Mouse (Mus musculus) hindbrain, embryonic 10.5 days (tissue): ENCODE measurements around the gene Acvr1b. TPM values are rescaled to one million over a fixed set of nuclear protein-coding genes. Genes with fewer than 3 reads are reported as not detected.

Experiments used
- DNase-seq: peaks from one replicate; pipeline ENCODE4 v3.0.0-alpha.2; 2017; ENCODE audit warnings: low spot score
- H3K27ac ChIP-seq: fragments of 300-500 bp; sonication (generic); 2 replicates; pipeline ENCODE4 v1.5.1; 2016; ENCODE audit warnings: mild to moderate bottlenecking, moderate library complexity
- H3K27me3 ChIP-seq: fragments of 300-500 bp; sonication (generic); 2 replicates; pipeline ENCODE4 v1.6.1; 2016; ENCODE audit warnings: mild to moderate bottlenecking; ENCODE audit not compliant: poor library complexity, insufficient read depth, severe bottlenecking
- H3K36me3 ChIP-seq: fragments of 300-500 bp; sonication (generic); 2 replicates; pipeline ENCODE4 v1.6.1; 2016; ENCODE audit warnings: mild to moderate bottlenecking, moderate library complexity
- H3K4me1 ChIP-seq: fragments of 300-500 bp; sonication (generic); replicated peaks from 2 replicates; pipeline ENCODE4 v1.6.1; 2016; ENCODE audit warnings: mild to moderate bottlenecking
- H3K4me3 ChIP-seq: fragments of 300-500 bp; sonication (generic); 2 replicates; pipeline ENCODE4 v1.5.1; 2016; ENCODE audit warnings: mild to moderate bottlenecking, moderate library complexity
- H3K9me3 ChIP-seq: fragments of 300-500 bp; sonication (generic); 2 replicates; pipeline ENCODE4 v1.6.1; 2016; ENCODE audit warnings: mild to moderate bottlenecking, moderate library complexity
- WGBS: fragments of 180-500 bp; shearing (Covaris S2); methylation state at CpG from one replicate; pipeline ENCODE4 v1.1.7; 2016; 5-methylcytosine and 5-hydroxymethylcytosine counted together
- polyA plus RNA-seq: library from polyadenylated mRNA; unstranded; fragments of >200 nt; fragmentation: Nextera tagmentation; extraction: Ambion mirVana; gene quantifications from 2 replicates; pipeline ENCODE4 v1.2.1, GENCODE M21; 2016

The Acvr1b gene
- polyA plus RNA-seq, 1 experiment from 2014 or later = 10.9 TPM

DNA sequence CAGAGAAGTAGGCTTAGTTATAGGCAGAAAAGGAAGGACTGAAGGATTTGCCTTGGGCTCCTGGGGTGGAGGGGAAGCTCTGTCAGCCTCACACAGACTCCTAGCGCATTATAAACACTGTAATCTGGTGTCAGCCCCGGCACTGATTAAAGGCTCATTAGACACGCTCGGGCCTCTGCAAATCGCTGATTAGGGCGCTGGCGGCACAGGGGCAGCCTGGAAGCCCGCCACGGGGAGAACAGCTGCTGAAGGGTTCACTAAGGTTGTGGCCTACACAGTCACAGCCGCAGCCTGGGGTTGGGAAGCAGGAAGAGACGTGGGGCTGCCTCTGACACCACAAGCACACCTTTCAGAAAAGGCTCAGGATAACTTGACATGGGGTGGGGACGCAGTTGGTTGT lies 34.0 kb upstream of the Acvr1b start:
- 18% methylated on average over 12 of the region's 12 CpGs for WGBS
- Histone ChIP-seq H3K27ac (peak overlapping the region; percentile 35; the same call in 1 of the 2 replicates), H3K27me3 (peaks cover 30% of the 10 kb centered on the region), H3K9me3 (no peaks in the 10 kb centered on the region), H3K36me3 (no peaks in the 10 kb centered on the region), H3K4me3 (no peak overlapping the region; the same call in 1 of the 2 replicates), H3K4me1 (peaks cover 60% of the 10 kb centered on the region)
- DNase-seq = no peak

DNA sequence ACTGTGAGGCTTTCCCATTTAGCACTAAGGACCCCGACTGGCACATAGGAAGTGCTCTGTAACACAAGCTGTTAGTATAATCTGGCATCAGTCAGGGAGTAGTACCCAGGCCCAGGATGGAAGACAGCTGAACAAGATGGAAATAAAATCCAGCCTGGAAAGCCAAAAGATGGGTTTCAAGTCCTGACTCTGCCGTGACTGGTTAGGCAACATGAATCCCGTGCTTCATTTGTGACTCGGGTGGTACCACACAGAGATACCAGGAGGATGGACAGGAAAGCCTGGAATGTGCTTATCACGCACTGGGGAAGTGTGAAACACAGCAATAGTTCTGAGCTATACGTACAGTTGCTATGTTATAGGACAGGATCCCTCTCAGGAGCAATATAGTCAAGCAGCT lies 33.3 kb upstream of the Acvr1b start:
- Histone ChIP-seq H3K27ac (0 out of 2 replicates have a peak overlapping the region, but pooled peaks have one; percentile 35), H3K4me3 (no peak overlapping the region), H3K4me1 (peaks cover 60% of the 10 kb centered on the region), H3K9me3 (no peaks in the 10 kb centered on the region), H3K36me3 (no peaks in the 10 kb centered on the region), H3K27me3 (peaks cover 28% of the 10 kb centered on the region)
- WGBS = 64% methylated on average over 6 of the region's 6 CpGs
- DNase-seq = no peak

DNA sequence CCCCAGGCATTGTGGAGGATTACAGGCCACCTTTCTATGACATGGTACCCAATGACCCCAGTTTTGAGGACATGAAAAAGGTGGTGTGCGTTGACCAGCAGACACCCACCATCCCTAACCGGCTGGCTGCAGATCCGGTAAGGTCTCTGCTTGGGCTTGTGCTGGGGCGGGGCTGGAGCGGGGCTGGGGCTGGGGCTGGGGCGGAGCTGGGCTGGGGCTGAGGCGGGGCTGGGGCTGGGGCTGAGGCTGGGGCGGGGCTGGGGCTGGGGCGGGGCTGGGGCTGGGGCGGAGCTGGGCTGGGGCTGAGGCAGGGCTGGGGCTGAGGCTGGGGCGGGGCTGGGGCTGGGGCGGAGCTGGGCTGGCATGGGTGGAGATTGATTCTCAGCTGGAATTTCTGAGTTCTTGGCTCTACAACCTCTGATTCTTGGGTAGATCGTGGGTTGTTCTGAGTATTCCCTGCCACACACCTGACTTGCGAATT lies 32.8 kb upstream of the Acvr1b start:
- Histone ChIP-seq H3K36me3 (no peaks in the 10 kb centered on the region), H3K4me3 (no peak overlapping the region), H3K27me3 (peaks cover 25% of the 10 kb centered on the region), H3K4me1 (peaks cover 63% of the 10 kb centered on the region), H3K9me3 (no peaks in the 10 kb centered on the region), H3K27ac (peak overlapping the region; percentile 4; the same call in 1 of the 2 replicates)
- peak; percentile 80 for DNase-seq
- 4% methylated on average over 14 of the region's 14 CpGs for WGBS

DNA sequence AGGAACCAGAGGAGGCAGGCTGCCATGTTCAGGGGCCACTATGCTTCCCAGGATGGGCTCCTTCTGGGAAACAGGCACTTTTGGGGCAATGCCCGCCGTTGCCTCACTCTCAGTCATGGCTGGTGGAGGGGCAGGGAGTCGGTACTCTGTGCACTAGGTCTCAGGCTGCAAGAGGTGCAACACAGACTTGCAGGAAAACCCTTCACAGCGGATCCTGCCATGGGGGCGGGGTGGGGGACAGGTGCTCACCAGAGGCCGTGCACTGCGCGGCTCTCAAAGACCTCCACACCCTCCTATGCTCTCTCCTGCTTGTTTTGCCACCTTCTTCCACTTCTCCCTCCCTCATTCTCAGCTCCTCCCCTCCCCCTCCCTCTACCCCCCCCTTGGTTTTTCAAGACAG lies 31.2 kb upstream of the Acvr1b start:
- peaks cover 72% of the 10 kb centered on the region for H3K4me1 ChIP-seq
- H3K27ac ChIP-seq = no peak overlapping the region
- H3K36me3 ChIP-seq = no peaks in the 10 kb centered on the region
- no peak overlapping the region for H3K4me3 ChIP-seq
- no peaks in the 10 kb centered on the region for H3K9me3 ChIP-seq
- no peak for DNase-seq
- 65% methylated on average over 8 of the region's 8 CpGs for WGBS
- H3K27me3 ChIP-seq = peaks cover 38% of the 10 kb centered on the region

DNA sequence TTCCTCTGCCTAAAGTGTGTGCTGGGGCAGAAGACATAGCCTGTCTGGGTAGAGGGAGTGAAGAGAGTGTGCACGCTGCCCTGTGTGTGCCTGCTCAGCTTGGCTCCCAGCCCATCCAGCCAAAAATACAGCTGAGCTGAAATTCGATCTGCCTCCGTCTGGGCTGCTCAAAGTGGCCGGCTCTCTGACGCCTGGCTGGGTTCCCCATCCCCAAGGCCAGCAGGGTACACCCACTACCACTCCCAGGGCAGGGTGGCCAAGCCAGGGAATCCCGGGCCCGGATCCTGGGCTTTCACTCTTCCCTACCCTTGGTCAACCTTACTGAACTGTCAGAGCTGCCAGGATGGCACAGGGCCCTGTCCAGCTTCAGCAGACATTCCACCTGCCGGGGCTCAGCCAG lies 30.4 kb upstream of the Acvr1b start:
- WGBS = 13% methylated on average over 8 of the region's 8 CpGs
- H3K27me3 ChIP-seq = peaks cover 38% of the 10 kb centered on the region
- no peaks in the 10 kb centered on the region for H3K9me3 ChIP-seq
- H3K4me3 ChIP-seq = 0 out of 2 replicates have a peak overlapping the region, but pooled peaks have one; percentile 18
- no peak for DNase-seq
- H3K27ac ChIP-seq = peak overlapping the region; percentile 50
- H3K4me1 ChIP-seq = peaks cover 78% of the 10 kb centered on the region
- no peaks in the 10 kb centered on the region for H3K36me3 ChIP-seq

DNA sequence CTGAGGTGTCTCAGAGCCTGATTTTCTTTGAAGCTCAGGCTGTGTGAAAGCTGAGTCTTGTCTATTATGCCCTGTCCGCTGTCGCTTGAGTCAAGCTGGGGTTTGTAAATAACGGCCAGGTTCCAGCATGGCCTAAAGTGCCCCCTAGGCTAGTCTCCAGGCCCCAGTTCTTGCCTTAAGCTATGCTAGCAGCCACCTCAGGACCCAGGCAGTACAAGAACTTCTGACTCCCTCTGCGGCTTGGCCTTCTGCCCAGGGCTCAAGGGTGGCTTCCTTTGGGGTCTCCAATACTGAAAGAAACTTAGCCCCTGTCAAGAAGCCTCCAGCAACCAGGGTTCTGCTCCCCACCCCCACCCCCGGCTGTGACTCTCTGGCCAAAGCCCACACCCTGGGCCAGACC lies 29.7 kb upstream of the Acvr1b start:
- H3K36me3 ChIP-seq = no peaks in the 10 kb centered on the region
- no peaks in the 10 kb centered on the region for H3K9me3 ChIP-seq
- 82% methylated on average over 5 of the region's 5 CpGs for WGBS
- peaks cover 76% of the 10 kb centered on the region for H3K4me1 ChIP-seq
- DNase-seq = no peak
- H3K4me3 ChIP-seq = no peak overlapping the region
- H3K27me3 ChIP-seq = peaks cover 35% of the 10 kb centered on the region
- no peak overlapping the region; the same call in 1 of the 2 replicates for H3K27ac ChIP-seq

DNA sequence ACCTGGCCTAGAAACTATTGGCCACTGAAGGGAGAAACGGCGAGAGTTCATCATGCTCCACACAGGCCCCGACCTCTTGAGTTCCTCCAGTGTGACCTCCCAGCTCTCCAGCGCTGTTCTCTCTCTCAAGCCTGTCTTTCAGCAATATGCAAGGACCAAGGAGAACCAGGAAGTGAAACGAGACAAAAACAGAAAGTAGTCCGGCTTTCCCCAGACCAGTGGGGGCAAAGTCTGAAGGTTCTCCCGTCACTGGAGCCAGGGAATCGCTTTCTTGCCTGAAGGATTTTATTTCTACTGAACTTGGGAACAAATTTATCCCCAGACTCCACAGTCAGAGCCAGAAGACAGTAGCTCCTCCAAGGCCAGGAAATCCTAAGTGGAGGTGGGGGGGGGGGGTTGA lies 29.1 kb upstream of the Acvr1b start:
- Histone ChIP-seq H3K27me3 (peaks cover 30% of the 10 kb centered on the region; the same call in 1 of the 2 replicates), H3K27ac (peak overlapping the region; percentile 84; the same call in 1 of the 2 replicates), H3K4me3 (no peak overlapping the region), H3K9me3 (no peaks in the 10 kb centered on the region), H3K36me3 (no peaks in the 10 kb centered on the region), H3K4me1 (peaks cover 70% of the 10 kb centered on the region)
- DNase-seq = no peak
- WGBS = 82% methylated on average over 8 of the region's 8 CpGs

DNA sequence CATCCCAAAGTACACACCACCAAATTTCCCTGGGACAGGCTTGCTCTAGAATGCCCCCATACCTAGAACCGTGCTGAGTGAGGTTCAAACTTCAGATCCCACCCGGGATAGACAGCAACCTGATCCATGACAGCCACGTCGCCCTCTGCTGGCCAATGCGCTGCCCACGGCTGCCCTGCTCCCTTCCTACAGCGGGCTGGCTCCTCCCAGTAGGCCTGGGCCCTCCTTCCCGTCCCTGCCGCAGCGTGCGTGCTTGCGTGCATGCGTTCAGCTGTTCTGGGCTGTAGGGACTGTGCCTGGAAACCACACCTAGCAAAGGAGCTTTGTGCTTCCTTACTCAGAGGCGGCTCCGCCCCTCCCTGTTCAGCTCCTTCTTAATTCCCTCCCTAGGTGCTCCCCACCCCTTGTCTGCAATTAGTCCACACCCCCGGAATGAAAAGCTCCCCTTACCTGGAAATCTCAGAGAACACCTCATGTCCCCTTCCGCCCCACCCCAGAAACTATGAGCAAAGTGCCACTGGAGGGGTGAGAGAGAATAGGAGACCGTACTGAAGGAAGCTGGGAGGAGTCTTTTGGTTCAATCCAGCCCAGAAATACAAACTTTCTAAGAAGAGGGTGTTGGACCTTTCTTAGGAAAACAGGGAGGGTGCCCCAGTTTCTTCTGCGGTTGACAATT lies 28.3 kb upstream of the Acvr1b start:
- WGBS = 9% methylated on average over 19 of the region's 19 CpGs
- H3K36me3 ChIP-seq = no peaks in the 10 kb centered on the region
- peaks cover 62% of the 10 kb centered on the region for H3K4me1 ChIP-seq
- H3K27ac ChIP-seq = peak overlapping the region; percentile 84
- H3K27me3 ChIP-seq = peaks cover 25% of the 10 kb centered on the region; the same call in 1 of the 2 replicates
- peak; percentile 95 for DNase-seq
- H3K9me3 ChIP-seq = no peaks in the 10 kb centered on the region
- peak overlapping the region; percentile 32 for H3K4me3 ChIP-seq

DNA sequence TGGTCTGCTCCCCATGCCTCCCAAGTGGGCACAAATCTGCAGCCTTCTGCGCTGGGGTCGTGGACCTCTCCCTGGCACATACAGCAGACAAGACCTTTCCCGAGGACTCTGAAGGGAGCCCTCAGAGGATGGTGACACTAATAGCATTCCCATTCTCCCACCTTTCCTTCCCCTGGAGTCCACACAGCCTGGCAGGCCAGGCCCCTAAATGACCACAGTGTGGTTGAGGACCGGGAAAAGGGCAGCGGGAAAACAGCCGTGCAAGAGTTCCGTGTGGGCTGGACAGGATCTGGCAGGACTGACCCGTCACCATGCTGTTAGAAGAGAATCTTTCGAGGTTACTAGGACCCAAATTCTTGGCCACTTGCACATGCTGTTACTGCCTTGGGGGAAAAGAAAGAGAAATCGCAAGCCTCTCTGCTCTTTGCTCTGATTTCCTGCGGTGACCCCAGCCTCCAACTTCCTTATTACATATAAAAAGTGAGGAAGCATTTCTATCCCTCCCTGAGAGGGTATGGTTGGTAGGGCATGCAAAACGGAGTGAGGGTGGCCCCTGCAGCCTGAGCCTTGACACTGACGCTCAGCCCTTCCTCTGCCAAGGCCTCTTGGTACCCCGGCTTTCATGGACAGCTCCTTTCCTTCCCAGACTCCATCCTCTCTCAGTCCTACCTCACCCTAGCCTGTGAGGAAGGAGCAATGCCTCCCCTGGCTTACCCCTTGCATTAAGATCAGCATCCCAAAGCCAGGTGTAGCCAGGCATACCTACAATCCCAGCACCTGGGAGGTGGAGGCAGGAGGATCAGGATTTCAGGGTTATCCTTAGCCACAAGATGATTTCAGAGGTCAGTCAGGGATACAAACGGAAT lies 27.5 kb upstream of the Acvr1b start:
- Histone ChIP-seq H3K9me3 (no peaks in the 10 kb centered on the region), H3K27me3 (peaks cover 25% of the 10 kb centered on the region; the same call in 1 of the 2 replicates), H3K27ac (peak overlapping the region; percentile 84), H3K4me1 (peaks cover 54% of the 10 kb centered on the region), H3K36me3 (no peaks in the 10 kb centered on the region), H3K4me3 (no peak overlapping the region)
- 73% methylated on average over 15 of the region's 15 CpGs for WGBS
- no peak for DNase-seq

DNA sequence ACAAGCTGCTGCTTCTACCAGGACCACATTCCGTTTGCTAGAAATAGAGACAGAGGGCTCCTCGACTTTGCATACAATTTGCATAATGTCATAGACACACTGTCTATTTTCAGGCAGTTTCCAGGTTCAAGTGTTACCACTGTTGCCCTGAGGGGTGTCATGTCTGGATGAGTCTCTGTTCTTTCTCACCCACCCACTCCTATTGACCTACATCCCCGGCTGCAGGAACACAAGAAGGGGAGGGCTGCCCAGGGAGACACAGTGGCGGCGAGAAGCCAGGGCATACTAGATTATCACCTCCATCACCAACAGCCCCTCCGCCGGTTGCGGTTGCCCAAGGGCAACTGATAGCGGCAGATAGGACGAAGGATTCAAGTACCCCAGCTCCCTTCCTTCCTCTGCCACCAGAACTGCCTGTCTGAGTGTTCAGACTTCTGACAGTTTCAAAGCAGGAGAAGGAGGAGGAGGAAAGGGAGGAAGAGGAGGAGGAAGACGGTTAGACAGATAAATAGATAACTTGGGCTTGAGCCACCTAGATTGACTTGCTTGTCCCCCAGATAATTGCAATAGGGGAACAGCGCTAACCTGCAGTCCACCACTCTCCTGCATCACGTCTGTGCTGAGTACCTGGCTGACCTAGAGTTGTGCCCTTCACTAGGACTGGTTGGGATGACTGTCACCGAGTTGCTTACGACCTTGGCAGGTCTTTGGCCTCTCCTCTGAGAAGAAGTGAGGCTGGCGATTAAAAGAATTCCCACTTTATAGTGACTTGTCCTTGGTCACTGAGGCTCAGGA lies 26.6 kb upstream of the Acvr1b start:
- no peaks in the 10 kb centered on the region for H3K36me3 ChIP-seq
- peaks cover 52% of the 10 kb centered on the region for H3K4me1 ChIP-seq
- 86% methylated on average over 16 of the region's 16 CpGs for WGBS

DNA sequence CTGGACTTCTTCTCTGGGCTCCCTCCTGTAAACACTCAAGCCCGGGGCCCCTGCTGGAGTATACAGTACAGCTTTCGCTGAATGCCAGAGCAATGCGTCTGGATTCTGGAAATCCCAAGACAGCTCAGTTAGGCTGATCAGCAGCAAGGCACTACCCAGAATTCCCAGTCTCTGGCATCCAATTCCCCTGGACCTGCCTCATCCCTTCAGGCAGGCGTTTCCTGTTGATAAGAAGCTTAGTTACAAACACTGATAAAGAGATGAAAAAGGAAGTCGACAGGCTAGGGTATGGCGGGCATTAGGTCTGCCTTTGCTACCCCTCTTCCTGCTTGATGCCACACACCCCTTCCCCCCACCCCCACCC lies 26.0 kb upstream of the Acvr1b start:
- Histone ChIP-seq H3K4me3 (no peak overlapping the region), H3K9me3 (no peaks in the 10 kb centered on the region), H3K4me1 (peaks cover 46% of the 10 kb centered on the region), H3K36me3 (no peaks in the 10 kb centered on the region), H3K27ac (no peak overlapping the region), H3K27me3 (peaks cover 20% of the 10 kb centered on the region)
- no peak for DNase-seq
- 66% methylated on average over 6 of the region's 6 CpGs for WGBS

More for the DNA sequence above, 26.6 kb upstream of the Acvr1b start:
- Histone ChIP-seq H3K27ac (0 out of 2 replicates have a peak overlapping the region, but pooled peaks have one; percentile 16), H3K9me3 (no peaks in the 10 kb centered on the region), H3K4me3 (no peak overlapping the region), H3K27me3 (peaks cover 25% of the 10 kb centered on the region; the same call in 1 of the 2 replicates)
- DNase-seq = no peak

DNA sequence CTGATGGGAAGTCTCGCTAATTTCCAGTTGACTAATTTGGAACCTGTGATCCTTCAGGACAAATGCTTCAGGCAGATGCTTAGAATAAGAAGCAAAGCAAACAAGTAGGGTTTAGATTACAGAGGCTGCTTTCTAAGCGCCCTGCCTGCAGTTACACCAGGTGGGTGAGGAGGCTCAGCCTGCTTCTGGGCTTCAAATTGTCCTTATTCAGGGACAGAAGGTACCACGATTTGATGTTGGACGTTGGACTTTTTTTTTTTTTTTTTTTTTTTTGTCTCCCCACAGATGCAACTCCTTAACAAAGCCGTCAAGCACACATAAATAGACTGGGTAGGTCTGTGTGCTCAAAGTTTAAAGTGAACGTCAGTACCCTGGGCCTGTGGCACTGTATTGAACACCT lies 25.3 kb upstream of the Acvr1b start:
- WGBS = 85% methylated on average over 6 of the region's 6 CpGs
- Histone ChIP-seq H3K9me3 (no peaks in the 10 kb centered on the region), H3K36me3 (no peaks in the 10 kb centered on the region), H3K27ac (no peak overlapping the region), H3K4me1 (peaks cover 39% of the 10 kb centered on the region), H3K27me3 (peaks cover 19% of the 10 kb centered on the region), H3K4me3 (no peak overlapping the region)
- no peak for DNase-seq
